Mouse (Mus musculus): Measurements from ENCODE around the gene Tmem52. TPM values are rescaled to one million over a fixed set of nuclear protein-coding genes. Genes with fewer than 3 reads are reported as not detected.

The Tmem52 gene
- polyA plus RNA-seq, 1 experiment from 2014 or later: 1.0 TPM

GRCm38 (mm10) chr4:155463611-155464010 is 5.3 kb upstream of the Tmem52 start:
- Histone ChIP-seq H3K4me2 (no peak overlapping the region), H3K36me3 (no peaks in the 10 kb centered on the region), H3K4me3 (replicated peaks) (no peak overlapping the region), H3K9ac (no peak overlapping the region), H3K27ac (no peak overlapping the region), H3K27me3 (no peaks in the 10 kb centered on the region), H3K4me1 (peaks cover 26% of the 10 kb centered on the region), H3K9me3 (replicated peaks) (no peaks in the 10 kb centered on the region)
- no peak for ATAC-seq (replicated peaks; ENCODE audit: low FRiP score)
- WGBS: 88% methylated on average over 6 of the region's 6 CpGs

GRCm38 (mm10) chr4:155464061-155464460 is 4.9 kb upstream of the Tmem52 start:
- H3K9ac ChIP-seq: no peak overlapping the region
- H3K27me3 ChIP-seq: no peaks in the 10 kb centered on the region
- H3K4me2 ChIP-seq: no peak overlapping the region
- H3K9me3 ChIP-seq (replicated peaks): no peaks in the 10 kb centered on the region
- H3K36me3 ChIP-seq: no peaks in the 10 kb centered on the region
- H3K27ac ChIP-seq: no peak overlapping the region
- peaks cover 28% of the 10 kb centered on the region for H3K4me1 ChIP-seq
- ATAC-seq (replicated peaks; ENCODE audit: low FRiP score): no peak
- no peak overlapping the region for H3K4me3 ChIP-seq (replicated peaks)
- 89% methylated on average over 4 of the region's 4 CpGs for WGBS

GRCm38 (mm10) chr4:155465607-155466006 is 3.3 kb upstream of the Tmem52 start:
- Histone ChIP-seq H3K9ac (no peak overlapping the region), H3K4me1 (peaks cover 27% of the 10 kb centered on the region), H3K36me3 (no peaks in the 10 kb centered on the region), H3K27me3 (no peaks in the 10 kb centered on the region), H3K9me3 (replicated peaks) (no peaks in the 10 kb centered on the region), H3K4me3 (replicated peaks) (no peak overlapping the region), H3K27ac (no peak overlapping the region), H3K4me2 (no peak overlapping the region)
- 74% methylated on average over 6 of the region's 6 CpGs for WGBS
- ATAC-seq (replicated peaks; ENCODE audit: low FRiP score): no peak

GRCm38 (mm10) chr4:155466080-155466479 is 2.8 kb upstream of the Tmem52 start:
- Histone ChIP-seq H3K4me3 (replicated peaks) (no peak overlapping the region), H3K4me1 (peaks cover 22% of the 10 kb centered on the region), H3K27ac (no peak overlapping the region), H3K4me2 (no peak overlapping the region), H3K9ac (no peak overlapping the region), H3K9me3 (replicated peaks) (no peaks in the 10 kb centered on the region), H3K27me3 (no peaks in the 10 kb centered on the region), H3K36me3 (no peaks in the 10 kb centered on the region)
- no peak for ATAC-seq (replicated peaks; ENCODE audit: low FRiP score)
- 80% methylated on average over 5 of the region's 5 CpGs for WGBS

GRCm38 (mm10) chr4:155467237-155468010 is 1.5 kb upstream of the Tmem52 start:
- Histone ChIP-seq H3K4me1 (peaks cover 19% of the 10 kb centered on the region; the same call in 1 of the 2 replicates), H3K4me2 (no peak overlapping the region), H3K36me3 (no peaks in the 10 kb centered on the region), H3K27ac (no peak overlapping the region), H3K9me3 (replicated peaks) (no peaks in the 10 kb centered on the region), H3K9ac (no peak overlapping the region), H3K4me3 (replicated peaks) (no peak overlapping the region), H3K27me3 (no peaks in the 10 kb centered on the region)
- WGBS: 83% methylated on average over 13 of the region's 13 CpGs
- no peak for ATAC-seq (replicated peaks; ENCODE audit: low FRiP score)

GRCm38 (mm10) chr4:155469590-155470262 is 812 bp downstream of the Tmem52 start:
- WGBS: 83% methylated on average over 18 of the region's 18 CpGs

GRCm38 (mm10) chr4:155470263-155470953 is 1.5 kb downstream of the Tmem52 start:
- no peak overlapping the region for H3K9ac ChIP-seq
- H3K4me1 ChIP-seq: peaks cover 14% of the 10 kb centered on the region; the same call in 1 of the 2 replicates
- H3K27ac ChIP-seq: no peak overlapping the region
- H3K9me3 ChIP-seq (replicated peaks): no peaks in the 10 kb centered on the region
- H3K27me3 ChIP-seq: no peaks in the 10 kb centered on the region
- H3K4me3 ChIP-seq (replicated peaks): no peak overlapping the region
- no peak overlapping the region for H3K4me2 ChIP-seq
- 74% methylated on average over 16 of the region's 16 CpGs for WGBS
- H3K36me3 ChIP-seq: no peaks in the 10 kb centered on the region
- ATAC-seq (replicated peaks; ENCODE audit: low FRiP score): no peak

More at GRCm38 (mm10) chr4:155469590-155470262, 812 bp downstream of the Tmem52 start:
- Histone ChIP-seq H3K27me3 (no peaks in the 10 kb centered on the region), H3K36me3 (no peaks in the 10 kb centered on the region), H3K4me2 (peak overlapping the region; percentile 55), H3K9ac (no peak overlapping the region), H3K27ac (no peak overlapping the region), H3K9me3 (replicated peaks) (no peaks in the 10 kb centered on the region), H3K4me3 (replicated peaks) (no peak overlapping the region), H3K4me1 (peaks cover 14% of the 10 kb centered on the region; the same call in 1 of the 2 replicates)
- 0 out of 2 replicates have a peak, but pooled peaks have one; percentile 17 for ATAC-seq (replicated peaks; ENCODE audit: low FRiP score)

GRCm38 (mm10) chr4:155470997-155471396 is 2.1 kb downstream of the Tmem52 start:
- H3K4me1 ChIP-seq: peaks cover 14% of the 10 kb centered on the region; the same call in 1 of the 2 replicates
- no peak for ATAC-seq (replicated peaks; ENCODE audit: low FRiP score)
- H3K4me3 ChIP-seq (replicated peaks): no peak overlapping the region
- no peaks in the 10 kb centered on the region for H3K27me3 ChIP-seq
- no peak overlapping the region for H3K4me2 ChIP-seq
- no peak overlapping the region for H3K9ac ChIP-seq
- WGBS: 85% methylated on average over 7 of the region's 7 CpGs
- H3K27ac ChIP-seq: no peak overlapping the region
- no peaks in the 10 kb centered on the region for H3K36me3 ChIP-seq
- H3K9me3 ChIP-seq (replicated peaks): no peaks in the 10 kb centered on the region

- no peak overlapping the region for H3K9ac ChIP-seq
- 87% methylated on average over 7 of the region's 7 CpGs for WGBS
- H3K4me2 ChIP-seq: no peak overlapping the region
- no peaks in the 10 kb centered on the region for H3K36me3 ChIP-seq
- no peak overlapping the region for H3K27ac ChIP-seq
- H3K9me3 ChIP-seq (replicated peaks): no peaks in the 10 kb centered on the region
- H3K4me3 ChIP-seq (replicated peaks): no peak overlapping the region
- ATAC-seq (replicated peaks; ENCODE audit: low FRiP score): no peak
- H3K27me3 ChIP-seq: no peaks in the 10 kb centered on the region
- peaks cover 14% of the 10 kb centered on the region; the same call in 1 of the 2 replicates for H3K4me1 ChIP-seq
These were observed 2.5 kb downstream of the Tmem52 start for GRCm38 (mm10) chr4:155471406-155471805.

- Histone ChIP-seq H3K36me3 (no peaks in the 10 kb centered on the region), H3K4me1 (peaks cover 14% of the 10 kb centered on the region; the same call in 1 of the 2 replicates), H3K27me3 (no peaks in the 10 kb centered on the region), H3K4me3 (replicated peaks) (no peak overlapping the region), H3K4me2 (no peak overlapping the region), H3K9me3 (replicated peaks) (no peaks in the 10 kb centered on the region), H3K27ac (no peak overlapping the region), H3K9ac (no peak overlapping the region)
- ATAC-seq (replicated peaks; ENCODE audit: low FRiP score): no peak
- WGBS: 73% methylated on average over 3 of the region's 3 CpGs
These were observed 3.9 kb downstream of the Tmem52 start for GRCm38 (mm10) chr4:155472716-155473290.

GRCm38 (mm10) chr4:155473319-155473718 is 4.4 kb downstream of the Tmem52 start:
- 0 out of 2 replicates have a peak, but pooled peaks have one; percentile 34 for ATAC-seq (replicated peaks; ENCODE audit: low FRiP score)
- H3K4me3 ChIP-seq (replicated peaks): no peak overlapping the region
- WGBS: 57% methylated on average over 5 of the region's 5 CpGs

More at GRCm38 (mm10) chr4:155473319-155473718, 4.4 kb downstream of the Tmem52 start:
- peaks cover 14% of the 10 kb centered on the region; the same call in 1 of the 2 replicates for H3K4me1 ChIP-seq
- no peaks in the 10 kb centered on the region for H3K27me3 ChIP-seq
- H3K4me2 ChIP-seq: no peak overlapping the region
- no peaks in the 10 kb centered on the region for H3K9me3 ChIP-seq (replicated peaks)
- no peak overlapping the region for H3K9ac ChIP-seq
- H3K36me3 ChIP-seq: no peaks in the 10 kb centered on the region
- H3K27ac ChIP-seq: no peak overlapping the region
